Mouse (Mus musculus): ENCODE measurements around the gene Trex1. TPM values are rescaled to one million over a fixed set of nuclear protein-coding genes. Genes with fewer than 3 reads are reported as not detected.
A peak's percentile ranks its signal among the peaks of the same experiment; 100 is the strongest.

Gene Trex1
- polyA plus RNA-seq, 1 experiment: 228 TPM

GRCm38 (mm10) chr9:109058006-109058765, 1.3 kb downstream of the Trex1 start:
- DNase-seq: no peak
- WGBS: 77% methylated on average over 19 of the region's 19 CpGs
- Histone ChIP-seq H3K4me1 (replicated peaks; ENCODE audit: control insufficient read depth, insufficient read depth, low read length) (peaks cover 52% of the 10 kb centered on the region), H3K27me3 (ENCODE audit: control insufficient read depth, insufficient read depth, low read length) (no peaks in the 10 kb centered on the region), H3K4me3 (ENCODE audit: control insufficient read depth, insufficient read depth, low read length) (peak overlapping the region; percentile 53), H3K36me3 (ENCODE audit: control insufficient read depth, insufficient read depth, low read length) (peaks cover 20% of the 10 kb centered on the region; the same call in 1 of the 2 replicates), H3K27ac (ENCODE audit: control insufficient read depth, insufficient read depth, low read length) (peak overlapping the region; percentile 73)
- TF ChIP-seq POLR2A (IDR thresholded peaks at IDR 0.05; ENCODE audit: control insufficient read depth, extremely low read depth, insufficient read depth, low read length, poor library complexity) (no peak), CTCF (IDR thresholded peaks at IDR 0.05; ENCODE audit: borderline replicate concordance, control insufficient read depth, extremely low read depth, insufficient read depth, low read length, poor library complexity) (no peak)

GRCm38 (mm10) chr9:109057543-109057942, 2.0 kb downstream of the Trex1 start:
- H3K27ac ChIP-seq (ENCODE audit: control insufficient read depth, insufficient read depth, low read length): peak overlapping the region; percentile 73; the same call in 1 of the 2 replicates
- 76% methylated on average over 5 of the region's 5 CpGs for WGBS
- TF ChIP-seq POLR2A (IDR thresholded peaks at IDR 0.05; ENCODE audit: control insufficient read depth, extremely low read depth, insufficient read depth, low read length, poor library complexity) (no peak), CTCF (IDR thresholded peaks at IDR 0.05; ENCODE audit: borderline replicate concordance, control insufficient read depth, extremely low read depth, insufficient read depth, low read length, poor library complexity) (no peak)
- H3K36me3 ChIP-seq (ENCODE audit: control insufficient read depth, insufficient read depth, low read length): peaks cover 20% of the 10 kb centered on the region; the same call in 1 of the 2 replicates
- no peaks in the 10 kb centered on the region for H3K27me3 ChIP-seq (ENCODE audit: control insufficient read depth, insufficient read depth, low read length)
- no peak for DNase-seq
- no peak overlapping the region for H3K4me3 ChIP-seq (ENCODE audit: control insufficient read depth, insufficient read depth, low read length)
- peaks cover 59% of the 10 kb centered on the region for H3K4me1 ChIP-seq (replicated peaks; ENCODE audit: control insufficient read depth, insufficient read depth, low read length)

DNA sequence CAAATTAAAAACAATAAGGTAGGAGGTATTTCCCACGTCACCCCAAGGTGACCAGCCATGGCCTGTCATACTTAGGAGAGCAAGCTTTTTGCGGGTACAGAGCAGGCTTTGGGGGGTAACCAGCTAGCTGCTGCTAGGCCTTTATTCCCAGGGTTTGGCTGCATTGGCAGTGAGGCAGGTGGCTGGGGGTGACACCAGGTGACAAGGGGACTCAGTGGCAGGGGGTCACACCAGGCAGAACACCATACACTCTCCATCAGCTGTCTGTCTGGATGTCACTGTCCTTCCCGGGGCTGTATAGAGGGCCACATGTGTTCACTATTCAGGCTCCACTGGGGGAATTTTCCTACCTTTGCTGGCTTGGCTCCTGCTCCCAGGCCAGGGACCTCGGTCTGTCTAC, 2.6 kb downstream of the Trex1 start:
- WGBS: 83% methylated on average over 4 of the region's 4 CpGs
- H3K27ac ChIP-seq (ENCODE audit: control insufficient read depth, insufficient read depth, low read length): peak overlapping the region; percentile 15; the same call in 1 of the 2 replicates
- H3K27me3 ChIP-seq (ENCODE audit: control insufficient read depth, insufficient read depth, low read length): no peaks in the 10 kb centered on the region
- H3K4me1 ChIP-seq (replicated peaks; ENCODE audit: control insufficient read depth, insufficient read depth, low read length): peaks cover 65% of the 10 kb centered on the region
- H3K4me3 ChIP-seq (ENCODE audit: control insufficient read depth, insufficient read depth, low read length): no peak overlapping the region
- H3K36me3 ChIP-seq (ENCODE audit: control insufficient read depth, insufficient read depth, low read length): peaks cover 20% of the 10 kb centered on the region; the same call in 1 of the 2 replicates
- DNase-seq: no peak
- TF ChIP-seq POLR2A (IDR thresholded peaks at IDR 0.05; ENCODE audit: control insufficient read depth, extremely low read depth, insufficient read depth, low read length, poor library complexity) (no peak), CTCF (IDR thresholded peaks at IDR 0.05; ENCODE audit: borderline replicate concordance, control insufficient read depth, extremely low read depth, insufficient read depth, low read length, poor library complexity) (no peak)

DNA sequence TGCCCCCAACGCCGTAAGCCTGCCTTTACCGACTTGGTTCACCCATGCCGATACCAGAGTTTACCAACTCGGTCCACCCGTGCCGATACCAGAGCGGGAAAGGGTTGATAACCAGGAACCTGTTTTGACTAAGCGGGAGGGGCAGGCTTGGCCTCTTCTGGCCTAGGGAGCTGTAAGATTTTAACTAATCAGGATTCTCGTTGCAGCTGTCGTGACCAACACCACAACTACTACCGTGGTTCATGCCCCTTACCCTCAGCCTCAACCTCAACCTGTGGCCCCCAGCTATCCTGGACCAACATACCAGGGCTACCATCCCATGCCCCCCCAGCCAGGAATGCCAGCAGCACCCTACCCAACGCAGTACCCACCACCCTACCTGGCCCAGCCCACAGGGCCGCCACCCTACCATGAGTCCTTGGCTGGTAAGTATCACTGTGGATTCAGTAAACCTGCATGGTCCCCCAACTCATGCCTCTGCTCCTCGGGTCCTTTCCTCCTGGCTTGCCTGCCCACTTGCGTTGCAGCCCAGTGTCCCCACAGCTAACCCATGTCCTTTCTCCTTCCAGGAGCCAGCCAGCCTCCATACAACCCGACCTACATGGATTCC, 3.3 kb downstream of the Trex1 start:
- no peaks in the 10 kb centered on the region for H3K27me3 ChIP-seq (ENCODE audit: control insufficient read depth, insufficient read depth, low read length)
- H3K36me3 ChIP-seq (ENCODE audit: control insufficient read depth, insufficient read depth, low read length): peaks cover 20% of the 10 kb centered on the region; the same call in 1 of the 2 replicates
- no peak overlapping the region for H3K4me3 ChIP-seq (ENCODE audit: control insufficient read depth, insufficient read depth, low read length)
- DNase-seq: no peak
- TF ChIP-seq CTCF (IDR thresholded peaks at IDR 0.05; ENCODE audit: borderline replicate concordance, control insufficient read depth, extremely low read depth, insufficient read depth, low read length, poor library complexity) (no peak), POLR2A (IDR thresholded peaks at IDR 0.05; ENCODE audit: control insufficient read depth, extremely low read depth, insufficient read depth, low read length, poor library complexity) (no peak)
- WGBS: 87% methylated on average over 17 of the region's 17 CpGs
- peaks cover 72% of the 10 kb centered on the region for H3K4me1 ChIP-seq (replicated peaks; ENCODE audit: control insufficient read depth, insufficient read depth, low read length)
- H3K27ac ChIP-seq (ENCODE audit: control insufficient read depth, insufficient read depth, low read length): peak overlapping the region; percentile 23; the same call in 1 of the 2 replicates

- Histone ChIP-seq H3K27me3 (ENCODE audit: control insufficient read depth, insufficient read depth, low read length) (no peaks in the 10 kb centered on the region), H3K27ac (ENCODE audit: control insufficient read depth, insufficient read depth, low read length) (peak overlapping the region; percentile 80; the same call in 1 of the 2 replicates), H3K4me1 (replicated peaks; ENCODE audit: control insufficient read depth, insufficient read depth, low read length) (peaks cover 78% of the 10 kb centered on the region), H3K36me3 (ENCODE audit: control insufficient read depth, insufficient read depth, low read length) (peaks cover 20% of the 10 kb centered on the region; the same call in 1 of the 2 replicates), H3K4me3 (ENCODE audit: control insufficient read depth, insufficient read depth, low read length) (peak overlapping the region; percentile 51)
- DNase-seq: no peak
- TF ChIP-seq POLR2A (IDR thresholded peaks at IDR 0.05; ENCODE audit: control insufficient read depth, extremely low read depth, insufficient read depth, low read length, poor library complexity) (no peak), CTCF (IDR thresholded peaks at IDR 0.05; ENCODE audit: borderline replicate concordance, control insufficient read depth, extremely low read depth, insufficient read depth, low read length, poor library complexity) (no peak)
- WGBS: 79% methylated on average over 12 of the region's 12 CpGs
Measured at GRCm38 (mm10) chr9:109055271-109056030, 4.1 kb downstream of the Trex1 start.

GRCm38 (mm10) chr9:109054712-109055111, 4.8 kb downstream of the Trex1 start:
- H3K36me3 ChIP-seq (ENCODE audit: control insufficient read depth, insufficient read depth, low read length): peaks cover 20% of the 10 kb centered on the region; the same call in 1 of the 2 replicates
- TF ChIP-seq CTCF (IDR thresholded peaks at IDR 0.05; ENCODE audit: borderline replicate concordance, control insufficient read depth, extremely low read depth, insufficient read depth, low read length, poor library complexity): no peak
- no peak for TF ChIP-seq POLR2A (IDR thresholded peaks at IDR 0.05; ENCODE audit: control insufficient read depth, extremely low read depth, insufficient read depth, low read length, poor library complexity)

More at GRCm38 (mm10) chr9:109054712-109055111, 4.8 kb downstream of the Trex1 start:
- Histone ChIP-seq H3K4me3 (ENCODE audit: control insufficient read depth, insufficient read depth, low read length) (peak overlapping the region; percentile 51), H3K27me3 (ENCODE audit: control insufficient read depth, insufficient read depth, low read length) (no peaks in the 10 kb centered on the region), H3K4me1 (replicated peaks; ENCODE audit: control insufficient read depth, insufficient read depth, low read length) (peaks cover 84% of the 10 kb centered on the region), H3K27ac (ENCODE audit: control insufficient read depth, insufficient read depth, low read length) (peak overlapping the region; percentile 80)
- peak; percentile 60 for DNase-seq
- 2% methylated on average over 7 of the region's 7 CpGs for WGBS

Measured in thymus, adult 2 months (tissue).